Mouse (Mus musculus): ENCODE results near the gene Atrnl1. TPM values are rescaled to one million over a fixed set of nuclear protein-coding genes. Genes with fewer than 3 reads are reported as not detected.
A peak's percentile ranks its signal among the peaks of the same experiment; 100 is the strongest.

Atrnl1 gene
- polyA plus RNA-seq, 1 experiment, result 35.9 TPM

DNA sequence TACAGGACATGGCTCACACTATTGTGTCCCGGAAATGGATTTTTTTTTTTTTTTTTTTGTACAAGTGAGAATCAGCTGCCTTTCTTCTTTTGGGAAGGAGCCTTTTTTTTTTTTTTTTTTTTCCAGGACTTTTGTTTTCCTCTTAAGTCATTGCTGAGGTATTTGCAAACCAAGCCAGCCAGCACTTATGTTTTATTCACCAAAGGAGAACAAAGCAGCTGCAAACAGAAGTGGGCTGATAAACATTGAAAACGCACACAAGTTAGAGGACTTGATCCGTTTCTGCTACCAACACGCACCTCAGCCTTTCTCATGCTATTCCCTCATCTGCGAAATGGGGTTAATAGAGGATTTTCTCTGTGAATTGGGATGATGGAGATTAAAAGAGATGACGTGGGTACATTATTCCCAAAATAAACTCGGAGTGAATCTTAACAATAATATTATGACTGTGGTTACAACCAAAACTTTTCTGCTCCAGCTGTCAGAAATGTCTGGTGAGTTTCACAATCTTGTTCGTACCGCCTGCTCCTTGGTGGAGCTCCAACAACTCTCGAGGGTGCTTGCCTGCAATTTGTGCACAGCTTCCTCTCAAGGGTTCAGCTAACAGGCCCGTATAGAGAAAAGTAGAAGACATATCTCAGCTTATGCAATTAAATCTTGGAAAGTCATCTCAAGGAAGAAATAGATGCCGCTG lies 1.3 kb upstream of the Atrnl1 start:
- peak in 1 of 2 experiments; percentile 34 for DNase-seq (ENCODE audit: extremely low spot score in 1 of 2, low spot score in 1 of 2)

- peak in 1 of 2 experiments; percentile 19 for DNase-seq (ENCODE audit: extremely low spot score in 1 of 2, low spot score in 1 of 2)
Measured at GRCm38 (mm10) chr19:57610058-57610475, 767 bp upstream of the Atrnl1 start.

GRCm38 (mm10) chr19:57611291-57612178 lies 701 bp downstream of the Atrnl1 start:
- peak in 1 of 2 experiments; percentile 38 for DNase-seq (ENCODE audit: extremely low spot score in 1 of 2, low spot score in 1 of 2)

- DNase-seq (ENCODE audit: extremely low spot score in 1 of 2, low spot score in 1 of 2), result peak in 1 of 2 experiments; percentile 20
Measured at GRCm38 (mm10) chr19:57612179-57612472, 1.3 kb downstream of the Atrnl1 start.

DNA sequence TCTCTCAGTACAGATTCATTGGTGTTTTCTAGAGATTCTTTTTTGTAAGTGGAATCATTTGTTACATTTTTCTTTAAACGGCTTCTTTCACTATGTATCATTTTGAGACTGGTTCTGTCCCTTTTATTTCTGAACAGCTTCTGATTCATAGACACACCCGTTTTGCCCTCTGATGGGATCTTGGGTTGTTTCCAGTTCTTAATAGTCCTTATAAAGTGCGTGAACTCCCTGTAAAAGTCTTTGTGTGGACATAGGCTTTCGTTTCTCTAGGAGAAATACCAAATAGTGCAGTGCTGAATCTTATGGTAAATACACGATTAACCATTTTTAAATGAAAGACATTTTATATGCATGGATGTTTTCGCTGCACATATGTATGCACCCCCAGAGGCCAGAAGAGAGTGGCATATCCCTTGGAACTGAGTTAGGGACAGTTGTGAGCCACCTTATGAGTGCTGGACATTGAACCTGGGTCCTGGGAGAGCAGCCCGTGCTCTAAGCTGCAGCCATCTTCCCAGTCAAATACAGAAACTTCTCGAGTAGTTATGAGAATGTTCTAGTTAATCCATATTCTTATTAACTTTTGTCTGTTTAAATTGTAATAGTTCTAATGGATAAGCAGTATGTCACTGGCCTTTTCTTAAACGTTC lies 5.3 kb downstream of the Atrnl1 start:
- DNase-seq (ENCODE audit: extremely low spot score in 1 of 2, low spot score in 1 of 2), result no peak

DNA sequence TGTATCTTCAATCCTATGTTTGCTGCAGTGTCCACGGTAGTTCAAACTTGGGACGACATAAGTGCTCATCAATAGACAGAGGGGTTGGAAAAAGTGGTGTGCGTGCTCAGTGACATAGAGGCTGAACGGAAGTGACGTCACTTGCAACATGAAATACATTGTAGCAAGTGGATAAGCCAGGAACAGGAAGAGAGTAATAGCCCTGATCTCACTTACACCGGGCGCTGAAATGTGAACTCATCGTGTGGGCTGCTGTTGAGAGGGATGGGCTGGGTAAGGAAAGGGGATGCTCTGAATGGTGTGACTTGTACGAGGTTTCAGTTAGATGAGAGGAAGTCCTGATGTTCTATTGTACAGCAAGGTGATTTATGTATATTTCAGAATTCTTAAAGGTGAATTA lies 8.3 kb downstream of the Atrnl1 start:
- DNase-seq (ENCODE audit: extremely low spot score in 1 of 2, low spot score in 1 of 2), result no peak

DNA sequence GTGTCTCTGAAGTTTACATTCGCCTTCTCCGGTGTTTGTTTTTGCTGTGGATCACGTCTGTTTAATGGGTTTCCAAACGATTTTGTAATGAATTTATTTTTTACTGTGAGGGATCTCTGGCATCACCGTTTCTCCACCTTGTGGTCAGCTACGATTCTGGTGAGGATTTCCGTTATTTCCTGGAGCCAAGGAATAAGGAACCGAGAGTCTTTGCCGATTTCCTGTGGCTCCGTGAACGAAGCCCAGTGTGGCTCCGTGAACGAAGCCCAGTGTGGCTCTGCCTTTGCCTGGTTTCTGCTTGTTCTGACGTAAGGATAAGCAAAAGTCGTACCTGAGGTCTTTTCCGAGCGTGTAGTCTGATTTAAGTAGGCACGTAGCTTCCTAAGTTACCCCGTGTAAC lies 11.0 kb downstream of the Atrnl1 start:
- DNase-seq (ENCODE audit: extremely low spot score in 1 of 2, low spot score in 1 of 2), result no peak

GRCm38 (mm10) chr19:57625738-57626137 lies 14.9 kb downstream of the Atrnl1 start:
- DNase-seq (ENCODE audit: extremely low spot score in 1 of 2, low spot score in 1 of 2), result peak in 1 of 2 experiments; percentile 68

GRCm38 (mm10) chr19:57627251-57627650 lies 16.4 kb downstream of the Atrnl1 start:
- DNase-seq (ENCODE audit: extremely low spot score in 1 of 2, low spot score in 1 of 2), result no peak

DNA sequence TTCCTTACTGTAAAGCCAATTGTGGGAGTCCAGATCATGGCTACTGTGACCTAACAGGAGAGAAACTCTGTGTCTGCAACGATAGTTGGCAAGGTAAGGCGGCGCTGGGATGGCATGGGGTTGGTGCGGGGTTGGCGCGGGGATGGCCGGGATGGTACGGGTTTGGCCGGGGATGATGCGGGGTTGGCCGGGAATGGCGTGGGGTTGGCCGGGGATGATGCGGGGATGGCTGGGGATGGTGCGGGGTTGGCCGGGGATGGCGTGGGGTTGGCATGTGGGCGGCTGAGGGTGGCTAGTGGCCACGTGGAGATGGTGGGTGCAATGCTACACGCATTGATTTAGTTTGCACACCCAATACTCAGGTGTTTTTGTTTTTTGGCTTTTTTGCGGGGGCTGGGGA lies 31.7 kb downstream of the Atrnl1 start:
- no peak for DNase-seq (ENCODE audit: extremely low spot score in 1 of 2, low spot score in 1 of 2)

GRCm38 (mm10) chr19:57642980-57643379 lies 32.1 kb downstream of the Atrnl1 start:
- peak in 1 of 2 experiments; percentile 60 for DNase-seq (ENCODE audit: extremely low spot score in 1 of 2, low spot score in 1 of 2)

DNA sequence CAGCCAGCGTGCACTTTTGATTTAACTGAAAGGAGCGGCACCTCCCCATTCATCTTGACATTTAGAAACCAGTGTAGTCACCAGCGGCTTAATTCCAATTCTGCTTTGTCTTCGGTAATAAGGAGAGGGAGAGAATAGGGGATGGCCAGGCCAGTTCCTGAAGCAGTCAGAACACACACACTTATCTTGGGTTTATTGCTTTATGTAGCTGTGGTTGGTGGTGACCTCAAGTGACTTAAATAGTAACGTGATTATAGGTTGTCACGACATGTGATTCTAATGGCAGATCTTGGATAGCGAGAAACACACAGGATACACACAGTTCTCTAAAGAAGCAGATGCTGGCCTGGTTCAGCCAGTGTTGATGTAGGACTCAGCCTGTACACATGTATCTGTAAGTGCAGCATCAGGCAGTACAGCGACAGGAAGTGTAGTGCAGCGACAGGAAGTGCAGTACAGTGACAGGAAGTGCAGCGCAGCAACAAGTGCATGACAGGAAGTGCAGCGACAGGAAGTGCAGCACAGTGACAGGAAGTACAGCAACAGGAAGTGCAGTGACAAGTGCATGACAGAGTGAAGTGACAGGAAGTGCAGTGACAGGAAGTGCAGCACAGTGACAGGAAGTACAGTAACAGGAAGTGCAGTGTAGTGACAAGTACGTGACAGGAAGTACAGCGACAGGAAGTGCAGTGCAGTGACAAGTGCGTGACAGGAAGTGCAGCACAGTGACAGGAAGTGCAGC lies 37.5 kb downstream of the Atrnl1 start:
- no peak for DNase-seq (ENCODE audit: extremely low spot score in 1 of 2, low spot score in 1 of 2)

GRCm38 (mm10) chr19:57648944-57649271 lies 38.1 kb downstream of the Atrnl1 start:
- DNase-seq (ENCODE audit: extremely low spot score in 1 of 2, low spot score in 1 of 2), result no peak

DNA sequence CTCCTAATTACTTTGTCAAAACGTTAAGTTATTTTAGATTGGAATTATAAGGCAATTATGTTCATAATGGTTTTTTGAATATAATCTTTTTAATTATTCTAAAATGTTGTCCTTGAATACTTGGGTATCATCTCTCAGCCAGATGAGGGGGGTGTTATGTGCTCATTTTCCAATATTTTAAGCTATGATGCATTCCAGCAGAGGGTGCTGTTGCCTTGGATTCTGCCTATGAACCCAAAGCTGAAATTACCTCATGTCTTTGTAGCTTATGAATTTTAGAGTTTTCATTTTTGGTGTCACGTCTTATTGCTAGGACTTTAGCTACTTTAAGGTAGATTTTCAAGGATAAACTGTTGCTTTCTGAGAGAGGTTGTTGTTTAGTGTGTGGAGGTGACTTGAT lies 44.2 kb downstream of the Atrnl1 start:
- DNase-seq (ENCODE audit: extremely low spot score in 1 of 2, low spot score in 1 of 2), result peak; percentile 39 to 88

GRCm38 (mm10) chr19:57655491-57655890 lies 44.7 kb downstream of the Atrnl1 start:
- no peak for DNase-seq (ENCODE audit: extremely low spot score in 1 of 2, low spot score in 1 of 2)

DNA sequence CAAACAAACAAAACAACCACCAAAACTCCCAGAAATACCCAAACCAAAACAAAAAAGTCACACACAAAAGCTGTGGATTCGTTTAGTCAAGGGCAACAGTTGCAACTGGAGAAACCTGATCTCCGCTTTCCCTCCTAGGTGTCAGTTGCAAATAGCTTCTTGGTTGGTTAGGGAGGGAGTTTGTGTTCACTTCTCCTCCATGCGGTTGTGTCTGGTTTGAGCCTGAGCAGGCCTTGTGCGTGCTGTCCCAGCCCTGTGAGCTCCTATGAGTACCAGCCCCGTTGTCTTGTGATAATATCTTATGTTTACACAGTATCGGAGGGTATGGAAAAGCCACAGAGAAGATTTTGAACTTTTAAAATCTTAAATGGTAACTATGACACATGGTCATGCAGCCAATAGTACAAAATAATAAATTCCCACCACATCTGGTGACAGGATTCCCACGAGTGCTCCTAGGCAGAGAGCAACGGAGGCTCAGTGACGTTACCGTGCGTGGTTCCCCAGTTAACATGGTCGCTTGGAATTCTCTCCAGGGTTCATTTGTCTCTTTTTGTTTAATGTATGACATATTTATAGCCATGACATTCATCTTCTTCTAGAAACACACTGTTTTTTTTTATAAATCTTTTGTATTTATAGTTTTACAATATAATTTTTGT lies 46.7 kb downstream of the Atrnl1 start:
- no peak for DNase-seq (ENCODE audit: extremely low spot score in 1 of 2, low spot score in 1 of 2)

GRCm38 (mm10) chr19:57658111-57659091 lies 47.6 kb downstream of the Atrnl1 start:
- no peak for DNase-seq (ENCODE audit: extremely low spot score in 1 of 2, low spot score in 1 of 2)

DNA sequence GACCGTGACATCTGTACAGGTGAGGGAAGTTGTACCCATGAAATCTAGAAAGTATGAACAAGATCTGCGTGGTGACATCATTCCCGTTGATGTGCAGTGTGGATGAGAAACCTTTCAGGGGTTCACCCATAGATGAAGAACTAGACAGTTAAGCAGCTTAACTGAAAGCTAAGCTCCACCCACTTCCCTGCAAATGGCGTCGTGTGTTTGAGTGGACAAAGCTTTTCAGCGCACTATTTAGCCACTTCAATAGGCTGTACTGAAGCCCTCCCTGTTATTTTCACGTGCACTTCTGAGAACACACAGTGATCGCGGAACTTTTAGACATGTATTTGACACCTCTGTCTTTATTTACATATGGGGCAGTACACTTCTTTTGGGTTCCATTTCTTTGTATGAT lies 56.2 kb downstream of the Atrnl1 start:
- DNase-seq (ENCODE audit: extremely low spot score in 1 of 2, low spot score in 1 of 2), result no peak

- no peak for DNase-seq (ENCODE audit: extremely low spot score in 1 of 2, low spot score in 1 of 2)
Measured at GRCm38 (mm10) chr19:57667946-57668345, 57.1 kb downstream of the Atrnl1 start.
